Mouse (Mus musculus) forebrain, embryonic 12.5 days (tissue): ENCODE results near the gene Cdh23. TPM values are rescaled to one million over a fixed set of nuclear protein-coding genes. Genes with fewer than 3 reads are reported as not detected.

Source experiments
- ATAC-seq: fragments of 200-750 bp; cut with Nextera tagmentation; 2 replicates; pipeline ENCODE4 v1.8.0; 2017; ENCODE audit warnings: moderate TSS enrichment; ENCODE audit not compliant: low FRiP score
- H3K27ac ChIP-seq: fragments of 300-500 bp; sonication (generic); 2 replicates; pipeline ENCODE4 v1.5.1; 2016; ENCODE audit warnings: mild to moderate bottlenecking
- H3K27me3 ChIP-seq: fragments of 300-500 bp; sonication (generic); 2 replicates; pipeline ENCODE4 v1.6.1; 2016; ENCODE audit warnings: mild to moderate bottlenecking
- H3K36me3 ChIP-seq: fragments of 300-500 bp; sonication (generic); replicated peaks from 2 replicates; pipeline ENCODE4 v1.6.1; 2016; ENCODE audit warnings: mild to moderate bottlenecking
- H3K4me1 ChIP-seq: fragments of 300-500 bp; sonication (generic); 2 replicates; pipeline ENCODE4 v1.6.1; 2016
- H3K4me2 ChIP-seq: fragments of 300-500 bp; sonication (generic); 2 replicates; pipeline ENCODE4 v1.6.1; 2016; ENCODE audit warnings: mild to moderate bottlenecking, moderate library complexity
- H3K4me3 ChIP-seq: fragments of 300-500 bp; sonication (generic); replicated peaks from 2 replicates; pipeline ENCODE4 v1.5.1; 2016; ENCODE audit warnings: mild to moderate bottlenecking
- H3K9ac ChIP-seq: fragments of 300-500 bp; sonication (generic); 2 replicates; pipeline ENCODE4 v1.6.1; 2016; ENCODE audit warnings: mild to moderate bottlenecking
- H3K9me3 ChIP-seq: fragments of 300-500 bp; sonication (generic); 2 replicates; pipeline ENCODE4 v1.6.1; 2016
- whole genome bisulfite sequencing: fragments of 180-500 bp; shearing (Covaris S2); methylation state at CpG from one replicate; pipeline ENCODE4 v1.1.7; 2016; 5-methylcytosine and 5-hydroxymethylcytosine counted together
- polyA plus RNA-seq: library from polyadenylated mRNA; unstranded; fragments of >200 nt; fragmentation: Nextera tagmentation; extraction: Ambion mirVana; gene quantifications from 2 replicates; pipeline ENCODE4 v1.2.1, GENCODE M21; 2016

Gene Cdh23
- polyA plus RNA-seq, 1 experiment from 2014 or later: 2.5 TPM

DNA sequence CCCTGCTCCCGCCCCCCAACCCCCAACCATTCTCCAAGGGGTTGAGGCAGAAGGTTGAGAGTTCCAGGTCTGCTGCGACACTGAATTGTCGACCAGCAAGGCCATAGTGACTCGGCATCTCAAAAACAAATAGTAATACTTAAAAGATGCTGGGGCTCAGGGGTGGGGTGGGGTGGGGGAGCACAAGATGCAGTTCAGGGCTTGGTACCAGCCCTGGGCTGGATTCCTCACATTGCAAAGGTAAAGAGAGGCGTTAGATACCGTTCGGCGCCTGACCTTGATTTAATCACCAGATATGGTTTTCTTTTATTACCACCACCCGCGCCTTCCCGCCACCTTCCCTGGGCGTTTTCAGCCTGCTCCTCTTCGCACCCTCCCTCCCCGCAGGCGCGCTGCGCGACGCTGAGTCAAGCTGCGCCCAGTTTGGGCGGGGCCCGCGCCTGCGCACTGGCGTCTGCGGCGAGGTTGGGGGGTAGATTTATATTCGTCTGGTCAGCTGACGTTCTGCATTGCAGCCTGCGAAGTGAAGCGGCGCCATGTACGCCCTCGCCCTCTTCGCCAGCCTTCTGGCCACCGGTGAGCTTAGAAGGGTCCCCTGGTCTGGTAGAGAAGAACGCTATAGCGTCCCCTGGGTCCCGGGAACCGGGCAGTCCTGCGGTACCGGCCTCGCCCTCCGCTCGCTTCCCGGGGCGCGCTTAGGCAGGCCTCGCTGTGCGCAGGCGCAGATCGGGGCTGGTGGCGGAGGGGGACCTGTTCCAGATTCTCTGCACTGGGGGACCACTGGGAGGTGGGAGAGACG lies 418.9 kb downstream of the Cdh23 start, which contains the start of gene Psap:
Gene Psap (plus strand): TSS at position 421 of the 799 bp plus-strand sequence.
- peak; percentile 93 for ATAC-seq

GRCm38 (mm10) chr10:60273382-60273781 lies 422.9 kb downstream of the Cdh23 start:
- Histone ChIP-seq H3K9ac (no peak overlapping the region), H3K4me2 (no peak overlapping the region), H3K9me3 (no peaks in the 10 kb centered on the region), H3K4me1 (peaks cover 10% of the 10 kb centered on the region), H3K27ac (no peak overlapping the region), H3K4me3 (no peak overlapping the region), H3K27me3 (no peaks in the 10 kb centered on the region), H3K36me3 (no peaks in the 10 kb centered on the region)
- no peak for ATAC-seq
- 83% methylated on average over 6 of the region's 6 CpGs for WGBS

More for the DNA sequence above, 418.9 kb downstream of the Cdh23 start, which contains the start of gene Psap:
- H3K4me1 ChIP-seq: peaks cover 47% of the 10 kb centered on the region
- H3K9ac ChIP-seq: peak within 1 kb of the TSS; percentile 85
- peak within 1 kb of the TSS; percentile 92 for H3K27ac ChIP-seq
- no peaks in the 10 kb centered on the region for H3K9me3 ChIP-seq
- H3K36me3 ChIP-seq: no peaks in the 10 kb centered on the region; the same call in 1 of the 2 replicates
- WGBS: 2% methylated on average over 54 of the region's 54 CpGs
- peak within 1 kb of the TSS; percentile 92 for H3K4me2 ChIP-seq
- no peaks in the 10 kb centered on the region for H3K27me3 ChIP-seq
- H3K4me3 ChIP-seq: peak within 1 kb of the TSS; percentile 79

DNA sequence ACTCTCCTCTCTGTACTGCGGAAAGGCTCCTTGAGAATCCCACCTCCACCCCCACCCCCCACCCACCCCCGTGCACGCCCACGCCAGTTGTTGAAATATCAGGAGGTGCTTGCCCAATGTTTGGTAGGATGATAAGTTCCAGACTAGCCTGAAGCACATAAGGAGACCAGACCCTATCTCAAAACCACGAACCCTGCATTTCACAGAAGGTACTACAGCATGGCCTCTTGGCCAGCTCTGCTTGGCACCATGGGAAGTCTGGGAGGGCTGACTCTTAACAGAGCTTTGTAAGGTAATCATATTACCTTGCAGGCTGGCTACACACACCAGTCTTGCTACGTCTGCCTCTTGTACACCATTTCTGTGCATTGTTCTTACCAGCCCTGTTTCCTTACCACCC lies 424.0 kb downstream of the Cdh23 start:
- no peaks in the 10 kb centered on the region for H3K36me3 ChIP-seq
- no peak overlapping the region for H3K4me2 ChIP-seq
- H3K9me3 ChIP-seq: no peaks in the 10 kb centered on the region
- peaks cover 5% of the 10 kb centered on the region for H3K4me1 ChIP-seq
- WGBS: 70% methylated on average over 6 of the region's 6 CpGs
- H3K27me3 ChIP-seq: no peaks in the 10 kb centered on the region
- no peak overlapping the region for H3K27ac ChIP-seq
- no peak overlapping the region for H3K9ac ChIP-seq
- ATAC-seq: no peak
- H3K4me3 ChIP-seq: no peak overlapping the region

DNA sequence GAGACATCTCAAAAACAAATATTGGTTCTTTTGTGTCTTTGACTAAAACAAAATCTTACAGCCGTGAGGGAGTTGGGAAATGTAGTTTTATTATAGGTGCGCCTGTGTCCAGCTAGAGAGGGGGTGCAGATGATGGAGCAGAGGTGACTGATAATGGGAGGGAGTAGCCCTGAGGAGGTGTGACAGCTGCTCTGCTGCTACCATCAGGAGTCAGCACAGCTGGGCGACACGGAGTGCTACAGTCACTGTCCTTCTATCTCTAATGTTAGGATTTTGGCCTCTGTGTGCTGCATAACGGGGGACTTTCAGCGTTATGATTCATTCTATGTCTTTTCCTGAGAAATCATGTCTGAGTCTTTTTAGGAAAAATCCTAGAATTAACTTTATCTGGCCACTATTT lies 425.3 kb downstream of the Cdh23 start:
- no peaks in the 10 kb centered on the region for H3K36me3 ChIP-seq
- H3K27me3 ChIP-seq: no peaks in the 10 kb centered on the region
- WGBS: 83% methylated on average over 6 of the region's 6 CpGs
- H3K4me1 ChIP-seq: no peaks in the 10 kb centered on the region
- no peak overlapping the region for H3K4me3 ChIP-seq
- no peak overlapping the region for H3K27ac ChIP-seq
- no peak overlapping the region for H3K4me2 ChIP-seq
- no peak overlapping the region for H3K9ac ChIP-seq
- ATAC-seq: no peak
- no peaks in the 10 kb centered on the region for H3K9me3 ChIP-seq

DNA sequence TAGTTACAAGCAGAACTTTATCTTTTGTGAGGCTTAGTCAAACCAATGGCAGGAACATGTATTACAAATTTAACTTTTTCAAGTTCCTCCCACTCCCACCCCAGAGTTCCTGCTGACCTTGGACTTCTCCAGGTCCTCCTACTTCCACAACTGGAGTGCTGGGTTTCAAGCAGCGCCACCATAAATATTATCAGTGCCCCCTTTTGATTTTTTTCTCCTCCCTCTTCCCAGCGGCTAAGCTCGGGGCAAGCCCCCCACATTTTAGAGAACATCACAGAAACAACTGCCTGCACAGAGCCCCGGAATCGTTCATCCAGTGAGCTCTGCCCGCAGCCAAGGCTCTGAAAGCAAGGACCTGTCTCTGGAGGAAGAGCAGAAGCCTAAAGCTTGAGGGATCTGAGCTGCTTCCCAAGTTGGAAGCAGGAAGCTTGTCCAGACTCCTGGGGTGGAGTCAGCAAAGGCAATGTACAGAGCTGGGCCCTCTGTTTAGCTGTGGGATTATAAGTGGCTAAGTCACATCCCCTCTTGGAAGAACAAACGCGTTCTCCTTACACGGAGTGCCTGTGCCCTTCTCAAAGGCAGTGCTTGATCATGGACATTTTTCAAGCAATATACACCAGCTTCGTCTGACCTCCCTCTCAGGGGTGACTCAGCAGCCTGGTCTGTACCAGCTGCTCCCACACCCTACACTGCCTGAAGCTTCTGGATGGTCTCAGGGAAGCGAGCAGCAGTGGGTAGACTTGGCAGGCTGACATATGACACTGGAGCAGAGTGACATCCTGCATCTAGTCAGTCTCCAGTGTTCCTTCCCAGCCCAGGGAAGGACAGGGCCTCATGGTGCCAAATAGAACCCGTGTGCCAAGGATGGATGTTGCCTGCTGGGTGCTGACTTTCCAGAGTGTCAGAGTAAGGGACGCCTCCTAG lies 426.9 kb downstream of the Cdh23 start:
- H3K4me1 ChIP-seq: no peaks in the 10 kb centered on the region
- no peaks in the 10 kb centered on the region for H3K36me3 ChIP-seq
- no peak overlapping the region for H3K27ac ChIP-seq
- ATAC-seq: no peak
- no peak overlapping the region for H3K4me2 ChIP-seq
- no peaks in the 10 kb centered on the region for H3K9me3 ChIP-seq
- no peaks in the 10 kb centered on the region for H3K27me3 ChIP-seq
- no peak overlapping the region for H3K4me3 ChIP-seq
- 86% methylated on average over 13 of the region's 13 CpGs for WGBS
- no peak overlapping the region for H3K9ac ChIP-seq

- Histone ChIP-seq H3K4me1 (no peaks in the 10 kb centered on the region), H3K4me3 (no peak overlapping the region), H3K4me2 (no peak overlapping the region), H3K27ac (no peak overlapping the region), H3K27me3 (no peaks in the 10 kb centered on the region), H3K9ac (no peak overlapping the region), H3K9me3 (no peaks in the 10 kb centered on the region), H3K36me3 (no peaks in the 10 kb centered on the region)
- ATAC-seq: no peak
- WGBS: 84% methylated on average over 9 of the region's 11 CpGs
These were observed 427.6 kb downstream of the Cdh23 start for GRCm38 (mm10) chr10:60268738-60269137.

- Histone ChIP-seq H3K27ac (no peak overlapping the region), H3K9ac (no peak overlapping the region), H3K4me1 (peaks cover 9% of the 10 kb centered on the region), H3K36me3 (no peaks in the 10 kb centered on the region), H3K4me2 (no peak overlapping the region), H3K9me3 (no peaks in the 10 kb centered on the region), H3K4me3 (no peak overlapping the region), H3K27me3 (no peaks in the 10 kb centered on the region)
- ATAC-seq: no peak
- WGBS: 93% methylated on average over 8 of the region's 8 CpGs
These were observed 429.4 kb downstream of the Cdh23 start for GRCm38 (mm10) chr10:60266842-60267401.

- no peak for ATAC-seq
- no peak overlapping the region for H3K4me3 ChIP-seq
- no peak overlapping the region for H3K9ac ChIP-seq
- no peaks in the 10 kb centered on the region for H3K36me3 ChIP-seq
- no peaks in the 10 kb centered on the region for H3K27me3 ChIP-seq
- H3K9me3 ChIP-seq: no peaks in the 10 kb centered on the region
- 74% methylated on average over 10 of the region's 10 CpGs for WGBS
- no peak overlapping the region for H3K27ac ChIP-seq
- H3K4me2 ChIP-seq: no peak overlapping the region
- peaks cover 9% of the 10 kb centered on the region for H3K4me1 ChIP-seq
These were observed 431.0 kb downstream of the Cdh23 start for GRCm38 (mm10) chr10:60265252-60265651.

GRCm38 (mm10) chr10:60263351-60263750 lies 432.9 kb downstream of the Cdh23 start:
- no peaks in the 10 kb centered on the region for H3K9me3 ChIP-seq
- no peaks in the 10 kb centered on the region for H3K36me3 ChIP-seq
- peaks cover 9% of the 10 kb centered on the region for H3K4me1 ChIP-seq
- H3K9ac ChIP-seq: no peak overlapping the region
- no peak overlapping the region for H3K4me3 ChIP-seq
- no peaks in the 10 kb centered on the region for H3K27me3 ChIP-seq
- H3K27ac ChIP-seq: no peak overlapping the region
- no peak for ATAC-seq
- whole genome bisulfite sequencing: 90% methylated on average over 7 of the region's 7 CpGs
- H3K4me2 ChIP-seq: no peak overlapping the region

DNA sequence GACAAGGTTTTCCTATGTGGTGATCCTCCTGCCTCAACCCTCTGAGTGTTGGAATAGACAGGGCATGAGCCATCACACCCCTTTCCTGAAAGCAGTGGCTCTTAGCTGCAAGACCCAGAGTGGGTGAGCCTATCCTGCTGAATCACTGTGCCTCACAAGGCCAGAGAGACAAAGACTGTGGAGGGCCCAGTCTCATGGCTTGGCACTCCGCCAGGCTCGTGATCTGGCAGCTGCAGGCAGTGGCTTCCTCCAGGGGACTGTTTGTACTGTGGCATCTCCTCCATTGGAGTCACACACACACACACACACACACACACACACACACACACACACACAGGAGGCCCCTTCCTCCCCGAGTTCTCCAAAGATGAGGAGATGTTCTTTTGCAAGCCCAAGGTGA lies 433.9 kb downstream of the Cdh23 start:
- H3K36me3 ChIP-seq: no peaks in the 10 kb centered on the region
- H3K9ac ChIP-seq: no peak overlapping the region
- H3K4me1 ChIP-seq: peaks cover 9% of the 10 kb centered on the region
- no peaks in the 10 kb centered on the region for H3K27me3 ChIP-seq
- no peak overlapping the region for H3K4me2 ChIP-seq
- no peaks in the 10 kb centered on the region for H3K9me3 ChIP-seq
- peak overlapping the region; percentile 79 for H3K27ac ChIP-seq
- 36% methylated on average over 3 of the region's 3 CpGs for WGBS
- no peak overlapping the region for H3K4me3 ChIP-seq
- ATAC-seq: peak; percentile 93

GRCm38 (mm10) chr10:60261530-60261929 lies 434.8 kb downstream of the Cdh23 start:
- no peak for ATAC-seq
- Histone ChIP-seq H3K9me3 (no peaks in the 10 kb centered on the region), H3K4me3 (no peak overlapping the region), H3K27ac (no peak overlapping the region; the same call in 1 of the 2 replicates), H3K27me3 (no peaks in the 10 kb centered on the region), H3K4me1 (peaks cover 9% of the 10 kb centered on the region), H3K36me3 (no peaks in the 10 kb centered on the region), H3K4me2 (no peak overlapping the region), H3K9ac (no peak overlapping the region)
- 19% methylated on average over 5 of the region's 5 CpGs for WGBS
